12 mouse cellular contexts compared by ENCODE assay signal in the genomic region with DNA sequence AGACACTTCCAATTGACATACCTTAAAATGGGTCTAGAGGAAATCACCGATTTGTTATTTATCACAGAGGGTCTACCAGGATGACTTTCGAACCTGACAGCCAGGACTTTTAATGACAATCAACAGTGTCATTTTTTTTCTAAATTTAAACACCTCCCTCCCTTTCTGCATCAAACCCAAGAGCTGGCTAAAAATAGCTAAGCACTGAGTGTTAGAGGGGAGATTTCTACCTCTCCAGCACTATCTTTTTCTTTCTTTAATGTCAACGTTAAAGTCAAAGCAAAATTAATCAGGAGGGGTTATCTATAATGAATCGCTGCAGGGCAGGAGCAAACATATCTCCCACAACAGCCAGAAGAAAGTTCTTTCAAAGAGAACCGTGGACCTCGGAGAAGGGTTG.
"Had no signal": no experiment of that assay in that cellular context is flagged by ENCODE, and none has a peak within 500 bp of the region (broad histone marks: within the 10 kb centered on the region; RNA-seq: fewer than 3 reads in every experiment).

No protein-coding gene starts in this region.

- H3K36me3 ChIP-seq: limb, embryonic 10.5 days; liver, embryonic 15.5 days; neural tube, embryonic 12.5 days; stomach, embryonic 15.5 days had no signal

- H3K4me1 ChIP-seq: limb, embryonic 10.5 days; liver, embryonic 15.5 days; neural tube, embryonic 12.5 days; stomach, embryonic 15.5 days had no signal

- ATAC-seq: lung, postnatal 0 days had no signal

- DNase-seq: kidney, adult 2 months; kidney, postnatal 25 days; lung, adult 2 months; lung, postnatal 36 days; midbrain, embryonic 14.5 days had no signal

- H3K27me3 ChIP-seq: liver, embryonic 15.5 days; neural tube, embryonic 12.5 days had no signal

- H3K9me3 ChIP-seq: limb, embryonic 10.5 days; liver, embryonic 15.5 days; neural tube, embryonic 12.5 days; stomach, embryonic 15.5 days had no signal

- H3K4me3 ChIP-seq: left cerebral cortex, adult 2 months; limb, embryonic 10.5 days; liver, embryonic 15.5 days; neural tube, embryonic 12.5 days; stomach, embryonic 15.5 days had no signal

- H3K4me2 ChIP-seq: liver, embryonic 11.5 days; liver, embryonic 15.5 days; neural tube, embryonic 12.5 days; stomach, embryonic 15.5 days had no signal

- H3K27ac ChIP-seq: left cerebral cortex, adult 2 months; limb, embryonic 10.5 days; liver, embryonic 15.5 days; neural tube, embryonic 12.5 days; stomach, embryonic 15.5 days had no signal

- H3K9ac ChIP-seq: liver, embryonic 15.5 days; neural tube, embryonic 12.5 days; stomach, embryonic 15.5 days had no signal
